Mouse (Mus musculus) forebrain, embryonic 10.5 days (tissue): ENCODE data around the gene Fstl4. TPM values are rescaled to one million over a fixed set of nuclear protein-coding genes. Genes with fewer than 3 reads are reported as not detected.

Source experiments
- DNase-seq: peaks from one replicate; pipeline ENCODE4 v3.0.0-alpha.2; 2017; ENCODE audit warnings: low spot score; ENCODE audit errors: extremely low spot score
- H3K27ac ChIP-seq: fragments of 300-500 bp; sonication (generic); 2 replicates; pipeline ENCODE4 v1.5.1; 2016; ENCODE audit warnings: mild to moderate bottlenecking
- H3K27me3 ChIP-seq: fragments of 300-500 bp; sonication (generic); 2 replicates; pipeline ENCODE4 v1.6.1; 2016; ENCODE audit warnings: mild to moderate bottlenecking; ENCODE audit not compliant: poor library complexity, severe bottlenecking
- H3K36me3 ChIP-seq: fragments of 300-500 bp; sonication (generic); replicated peaks from 2 replicates; pipeline ENCODE4 v1.6.1; 2016; ENCODE audit warnings: mild to moderate bottlenecking, moderate library complexity
- H3K4me1 ChIP-seq: fragments of 300-500 bp; sonication (generic); 2 replicates; pipeline ENCODE4 v1.6.1; 2016
- H3K4me3 ChIP-seq: fragments of 300-500 bp; sonication (generic); 2 replicates; pipeline ENCODE4 v1.5.1; 2016; ENCODE audit warnings: mild to moderate bottlenecking, moderate library complexity
- H3K9me3 ChIP-seq: fragments of 300-500 bp; sonication (generic); 2 replicates; pipeline ENCODE4 v1.6.1; 2016; ENCODE audit warnings: mild to moderate bottlenecking, moderate library complexity
- WGBS: fragments of 180-500 bp; shearing (Covaris S2); methylation state at CpG from one replicate; pipeline ENCODE4 v1.1.7; 2016; 5-methylcytosine and 5-hydroxymethylcytosine counted together
- polyA plus RNA-seq: library from polyadenylated mRNA; unstranded; fragments of >200 nt; fragmentation: Nextera tagmentation; extraction: Ambion mirVana; gene quantifications from 2 replicates; pipeline ENCODE4 v1.2.1, GENCODE M21; 2016

Gene Fstl4
- polyA plus RNA-seq, 1 experiment from 2014 or later = 0.43 TPM

GRCm38 (mm10) chr11:52942967-52943366 lies 178.5 kb downstream of the Fstl4 start:
- H3K9me3 ChIP-seq = no peaks in the 10 kb centered on the region
- no peaks in the 10 kb centered on the region for H3K36me3 ChIP-seq
- no peak overlapping the region for H3K4me3 ChIP-seq
- DNase-seq = no peak
- 87% methylated on average over 6 of the region's 6 CpGs for WGBS
- no peak overlapping the region for H3K27ac ChIP-seq
- peaks cover 16% of the 10 kb centered on the region for H3K4me1 ChIP-seq
- H3K27me3 ChIP-seq = no peaks in the 10 kb centered on the region

- Histone ChIP-seq H3K4me3 (no peak overlapping the region), H3K27ac (no peak overlapping the region), H3K4me1 (peaks cover 8% of the 10 kb centered on the region), H3K9me3 (no peaks in the 10 kb centered on the region), H3K36me3 (no peaks in the 10 kb centered on the region), H3K27me3 (no peaks in the 10 kb centered on the region)
- 95% methylated on average over 3 of the region's 3 CpGs for WGBS
- DNase-seq = no peak
These were observed 190.6 kb downstream of the Fstl4 start for GRCm38 (mm10) chr11:52954995-52955394.

DNA sequence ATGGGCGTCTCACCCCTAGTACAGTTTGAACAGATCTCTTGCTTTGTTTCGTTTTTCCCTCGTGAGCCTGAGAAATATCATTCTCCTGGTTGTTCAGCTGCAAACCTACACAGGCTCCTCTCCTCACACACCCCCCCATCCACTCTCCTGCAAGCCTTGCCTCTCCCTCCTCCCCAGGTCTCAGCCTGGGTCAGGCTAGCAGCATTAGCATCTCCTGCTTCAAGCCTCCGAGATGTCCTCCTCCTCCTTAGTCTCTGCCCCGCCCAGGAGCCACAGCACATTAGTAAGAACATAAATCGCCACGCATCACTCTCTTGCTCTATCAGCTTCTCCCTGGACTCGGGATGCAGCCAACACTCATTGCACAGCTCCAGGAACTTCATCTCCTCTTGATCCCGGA lies 204.4 kb downstream of the Fstl4 start:
- Histone ChIP-seq H3K9me3 (no peaks in the 10 kb centered on the region), H3K4me3 (no peak overlapping the region), H3K4me1 (0 out of 2 replicates have a peak, but pooled peaks cover 6% of the 10 kb centered on the region), H3K27ac (no peak overlapping the region), H3K27me3 (no peaks in the 10 kb centered on the region), H3K36me3 (no peaks in the 10 kb centered on the region)
- 88% methylated on average over 9 of the region's 9 CpGs for WGBS
- DNase-seq = no peak

DNA sequence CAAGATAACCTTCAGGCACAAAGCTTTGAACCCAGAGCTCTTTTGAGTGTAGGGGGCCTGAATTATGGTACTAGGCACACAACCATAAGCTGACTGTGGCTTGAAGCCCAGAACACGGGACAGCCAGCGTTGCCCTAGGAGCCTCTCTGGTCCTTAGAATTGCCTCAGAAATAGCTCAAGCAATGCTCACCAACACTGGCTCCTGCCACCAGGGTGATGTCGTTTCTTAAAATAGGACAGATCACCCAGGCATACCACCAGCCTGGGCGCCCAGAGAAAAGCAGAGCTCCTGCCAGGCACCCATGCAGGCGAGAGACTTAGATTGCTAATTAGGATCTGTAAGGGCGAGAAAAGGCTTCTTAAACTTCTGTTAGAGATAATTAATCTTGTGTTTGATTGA lies 206.0 kb downstream of the Fstl4 start:
- Histone ChIP-seq H3K4me3 (no peak overlapping the region), H3K36me3 (no peaks in the 10 kb centered on the region)
- 79% methylated on average over 6 of the region's 6 CpGs for WGBS

DNA sequence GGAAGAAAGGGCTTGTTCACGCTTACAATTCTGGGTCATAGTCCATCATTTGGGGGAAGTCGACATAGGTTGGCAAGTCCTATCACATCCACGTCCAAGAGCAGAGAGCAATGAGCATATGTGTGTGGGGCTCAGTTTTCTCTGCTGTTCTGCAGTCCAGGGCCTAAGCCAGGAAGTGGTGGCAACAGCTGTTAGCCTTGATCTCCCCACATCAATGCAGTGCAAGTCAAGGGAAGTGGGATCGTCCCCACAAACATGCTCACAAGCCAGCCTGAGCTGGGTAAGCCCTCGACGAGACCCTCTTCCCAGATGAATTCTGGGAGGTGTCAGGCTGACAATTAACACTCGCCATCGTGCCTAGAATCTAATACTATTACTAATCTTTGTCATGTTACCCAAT lies 222.6 kb downstream of the Fstl4 start:
- 91% methylated on average over 8 of the region's 8 CpGs for WGBS

More for the DNA sequence above, 206.0 kb downstream of the Fstl4 start:
- Histone ChIP-seq H3K4me1 (0 out of 2 replicates have a peak, but pooled peaks cover 6% of the 10 kb centered on the region), H3K27ac (no peak overlapping the region), H3K9me3 (no peaks in the 10 kb centered on the region), H3K27me3 (no peaks in the 10 kb centered on the region)
- no peak for DNase-seq

DNA sequence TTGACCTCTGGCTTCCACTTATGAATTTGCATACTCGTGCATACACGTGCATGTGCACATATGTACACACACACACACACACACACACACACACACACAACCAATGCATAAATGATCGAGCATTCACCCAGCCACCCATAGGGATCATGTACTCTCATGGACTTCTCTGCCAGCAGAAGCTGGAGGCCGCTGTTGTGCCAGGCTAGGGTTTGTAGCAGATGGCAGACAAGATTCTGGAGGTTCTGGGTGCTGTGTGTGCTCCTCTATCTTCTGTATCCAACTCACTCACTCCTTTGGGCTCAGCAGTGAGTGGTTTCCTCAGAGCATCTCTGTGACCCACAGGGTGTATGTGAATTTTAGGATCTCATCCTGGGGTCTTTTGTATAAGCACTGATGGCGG lies 230.3 kb downstream of the Fstl4 start:
- DNase-seq = no peak
- no peaks in the 10 kb centered on the region for H3K27me3 ChIP-seq
- no peaks in the 10 kb centered on the region for H3K36me3 ChIP-seq
- H3K9me3 ChIP-seq = no peaks in the 10 kb centered on the region
- no peak overlapping the region for H3K27ac ChIP-seq
- H3K4me3 ChIP-seq = no peak overlapping the region
- 87% methylated on average over 5 of the region's 5 CpGs for WGBS
- H3K4me1 ChIP-seq = peaks cover 14% of the 10 kb centered on the region; the same call in 1 of the 2 replicates

More for the DNA sequence above, 222.6 kb downstream of the Fstl4 start:
- Histone ChIP-seq H3K27me3 (no peaks in the 10 kb centered on the region), H3K4me3 (no peak overlapping the region), H3K4me1 (no peaks in the 10 kb centered on the region), H3K36me3 (no peaks in the 10 kb centered on the region), H3K27ac (no peak overlapping the region), H3K9me3 (peaks cover 3% of the 10 kb centered on the region; the same call in 1 of the 2 replicates)
- no peak for DNase-seq

DNA sequence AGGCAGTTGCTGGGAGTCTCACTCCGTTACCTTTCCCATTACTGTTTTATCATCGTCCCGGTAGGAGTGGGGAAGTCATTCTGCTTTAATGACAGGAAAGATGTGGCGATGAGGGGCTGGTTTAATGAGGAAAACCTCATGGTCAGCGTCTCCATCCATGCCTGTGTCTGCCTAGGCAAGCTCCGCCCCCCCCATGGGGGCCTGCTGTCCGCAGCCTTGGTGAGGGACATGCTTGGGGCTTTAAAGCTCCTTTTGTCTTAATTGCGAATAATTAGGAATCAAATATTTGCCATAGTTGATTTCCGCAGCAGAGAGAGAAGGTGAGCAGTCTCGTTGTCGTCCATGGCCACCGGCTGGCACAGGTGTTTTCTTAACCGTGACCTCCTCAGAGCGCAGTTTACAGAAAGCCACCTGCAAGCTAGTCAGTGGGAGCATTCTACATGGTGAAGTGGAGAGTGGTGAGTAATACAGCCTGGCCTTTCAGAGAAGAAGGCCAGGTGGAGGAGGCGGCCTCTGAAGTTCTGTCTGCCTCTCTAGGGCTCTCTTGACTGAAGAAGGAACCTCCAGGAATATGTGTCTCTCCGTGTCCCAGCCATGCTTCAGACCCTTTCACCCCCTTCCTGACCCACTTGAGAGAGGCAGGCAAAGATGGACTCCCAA lies 232.1 kb downstream of the Fstl4 start:
- no peak overlapping the region for H3K4me3 ChIP-seq
- 89% methylated on average over 16 of the region's 16 CpGs for WGBS
- H3K9me3 ChIP-seq = no peaks in the 10 kb centered on the region
- 0 out of 2 replicates have a peak overlapping the region, but pooled peaks have one; percentile 5 for H3K27ac ChIP-seq
- no peaks in the 10 kb centered on the region for H3K27me3 ChIP-seq
- H3K4me1 ChIP-seq = peaks cover 14% of the 10 kb centered on the region; the same call in 1 of the 2 replicates
- H3K36me3 ChIP-seq = no peaks in the 10 kb centered on the region
- DNase-seq = no peak

DNA sequence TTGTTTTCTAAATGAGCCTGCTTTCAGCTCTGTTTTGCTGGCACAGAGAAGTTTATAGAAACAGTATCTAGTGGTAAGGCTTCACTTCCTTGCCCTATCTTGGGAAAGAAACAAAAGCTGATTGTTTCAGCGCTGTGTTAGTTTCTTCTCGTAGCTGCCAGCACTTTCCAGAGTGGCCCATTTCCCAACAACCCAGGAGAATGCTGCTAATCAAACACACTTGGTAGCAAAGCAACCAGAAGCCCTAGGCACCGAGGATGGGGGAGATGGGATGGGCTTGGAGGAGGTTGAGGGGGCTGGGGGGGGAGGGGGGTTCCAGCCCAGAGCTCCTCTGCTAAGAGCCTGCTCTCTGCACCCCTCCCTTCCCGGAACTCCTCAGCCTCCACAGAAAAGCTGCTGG lies 233.0 kb downstream of the Fstl4 start:
- H3K36me3 ChIP-seq = no peaks in the 10 kb centered on the region
- H3K4me1 ChIP-seq = peaks cover 14% of the 10 kb centered on the region; the same call in 1 of the 2 replicates
- no peak for DNase-seq
- 43% methylated on average over 4 of the region's 4 CpGs for WGBS
- H3K27me3 ChIP-seq = no peaks in the 10 kb centered on the region
- no peak overlapping the region for H3K27ac ChIP-seq
- H3K4me3 ChIP-seq = no peak overlapping the region
- no peaks in the 10 kb centered on the region for H3K9me3 ChIP-seq

- DNase-seq = no peak
- Histone ChIP-seq H3K4me3 (no peak overlapping the region), H3K4me1 (peaks cover 14% of the 10 kb centered on the region; the same call in 1 of the 2 replicates), H3K9me3 (no peaks in the 10 kb centered on the region), H3K27ac (no peak overlapping the region), H3K36me3 (no peaks in the 10 kb centered on the region), H3K27me3 (no peaks in the 10 kb centered on the region)
- WGBS = 92% methylated on average over 11 of the region's 11 CpGs
These were observed 235.8 kb downstream of the Fstl4 start for GRCm38 (mm10) chr11:53000226-53000625.

DNA sequence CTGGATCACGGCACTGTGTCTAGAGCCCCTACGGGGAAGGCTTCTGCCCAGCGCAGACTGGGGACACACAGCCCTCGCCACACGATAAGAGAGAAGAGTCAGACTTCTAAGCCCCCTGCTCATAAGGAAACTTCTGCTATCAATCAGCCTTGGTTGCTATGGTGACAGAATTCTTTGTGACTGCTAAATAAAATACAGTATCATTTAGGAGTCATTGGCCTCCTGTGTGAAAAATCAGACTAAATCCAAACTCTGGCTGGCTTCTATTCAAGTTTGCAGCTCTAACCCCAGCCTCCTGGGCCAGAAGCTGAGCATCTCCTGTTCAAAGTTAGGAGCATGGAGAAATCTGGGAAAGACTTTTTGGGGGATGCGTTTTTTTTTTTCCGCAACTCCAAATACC lies 238.9 kb downstream of the Fstl4 start:
- Histone ChIP-seq H3K4me1 (no peaks in the 10 kb centered on the region), H3K4me3 (no peak overlapping the region), H3K27me3 (no peaks in the 10 kb centered on the region), H3K36me3 (no peaks in the 10 kb centered on the region), H3K27ac (no peak overlapping the region), H3K9me3 (no peaks in the 10 kb centered on the region)
- WGBS = 86% methylated on average over 7 of the region's 7 CpGs
- no peak for DNase-seq

DNA sequence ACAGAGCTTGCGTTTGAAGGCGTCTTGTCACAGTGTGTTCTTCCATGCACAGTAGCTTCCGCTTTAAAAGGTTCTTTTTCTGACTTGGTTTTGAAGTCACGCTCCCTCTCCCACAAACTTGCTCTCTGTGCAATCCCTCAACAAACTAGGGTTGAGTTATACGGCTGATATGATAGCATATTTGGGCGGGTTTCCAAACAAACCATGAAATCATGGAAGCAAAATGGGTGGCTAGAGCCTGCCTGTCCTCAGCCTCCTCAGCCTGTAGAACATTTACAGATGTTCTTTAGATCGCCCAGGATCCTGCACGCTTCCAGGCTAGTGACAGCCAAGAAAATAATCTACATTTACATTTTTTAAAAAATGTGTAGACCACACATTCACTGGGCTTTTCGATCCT lies 239.4 kb downstream of the Fstl4 start:
- 92% methylated on average over 9 of the region's 9 CpGs for WGBS
- Histone ChIP-seq H3K36me3 (no peaks in the 10 kb centered on the region), H3K27me3 (no peaks in the 10 kb centered on the region), H3K27ac (no peak overlapping the region), H3K4me1 (no peaks in the 10 kb centered on the region), H3K4me3 (no peak overlapping the region), H3K9me3 (no peaks in the 10 kb centered on the region)
- DNase-seq = no peak

GRCm38 (mm10) chr11:53009597-53009996 lies 245.2 kb downstream of the Fstl4 start:
- no peak overlapping the region for H3K4me3 ChIP-seq
- DNase-seq = no peak

GRCm38 (mm10) chr11:53011996-53012505 lies 247.6 kb downstream of the Fstl4 start:
- no peaks in the 10 kb centered on the region for H3K36me3 ChIP-seq
- WGBS = 81% methylated on average over 6 of the region's 6 CpGs
- no peak overlapping the region for H3K4me3 ChIP-seq
- H3K27ac ChIP-seq = no peak overlapping the region
- DNase-seq = no peak
- H3K4me1 ChIP-seq = peaks cover 6% of the 10 kb centered on the region; the same call in 1 of the 2 replicates
- H3K9me3 ChIP-seq = no peaks in the 10 kb centered on the region
- no peaks in the 10 kb centered on the region for H3K27me3 ChIP-seq

More at GRCm38 (mm10) chr11:53009597-53009996, 245.2 kb downstream of the Fstl4 start:
- Histone ChIP-seq H3K27ac (no peak overlapping the region), H3K9me3 (no peaks in the 10 kb centered on the region), H3K27me3 (no peaks in the 10 kb centered on the region), H3K36me3 (no peaks in the 10 kb centered on the region), H3K4me1 (peaks cover 6% of the 10 kb centered on the region; the same call in 1 of the 2 replicates)
- 69% methylated on average over 7 of the region's 7 CpGs for WGBS
